Mouse (Mus musculus) bone marrow macrophage, adult 2 months (primary cell): ENCODE measurements around the gene Tmc8.
A peak's percentile ranks its signal among the peaks of the same experiment; 100 is the strongest.

Experiments
- CTCF ChIP-seq: IDR thresholded peaks from 2 replicates; pipeline ENCODE4 v1.5.1; 2012; ENCODE audit warnings: low read depth, mild to moderate bottlenecking, low read length, moderate library complexity
- POLR2A ChIP-seq: IDR thresholded peaks from 2 replicates; pipeline ENCODE4 v1.6.1; 2012; ENCODE audit warnings: mild to moderate bottlenecking, low read depth, low read length, borderline replicate concordance

- TF ChIP-seq CTCF (peak; percentile 51), POLR2A (no peak)
Observed at GRCm38 (mm10) chr11:117824060-117824969, 42.4 kb downstream of the Tmc8 start.
